Mouse (Mus musculus) olfactory bulb, adult 2 months (tissue): ENCODE measurements around the gene Serping1.

Source experiments
- CTCF ChIP-seq: fragments of 200-500 bp; IDR thresholded peaks from 2 replicates; pipeline ENCODE4 v1.5.1; 2012; ENCODE audit warnings: low read depth, mild to moderate bottlenecking, low read length, moderate library complexity; ENCODE audit not compliant: insufficient read depth
- POLR2A ChIP-seq: fragments of 200-500 bp; IDR thresholded peaks from 2 replicates; pipeline ENCODE4 v1.6.1; 2012; ENCODE audit warnings: mild to moderate bottlenecking, low read depth, low read length, moderate library complexity; ENCODE audit not compliant: insufficient read depth

- no peak for TF ChIP-seq CTCF
- no peak for TF ChIP-seq POLR2A
These were observed 39.8 kb downstream of the Serping1 start for GRCm38 (mm10) chr2:84735346-84735920.
